Mouse (Mus musculus): ENCODE measurements around the gene Mrtfb.

Gene Mrtfb

DNA sequence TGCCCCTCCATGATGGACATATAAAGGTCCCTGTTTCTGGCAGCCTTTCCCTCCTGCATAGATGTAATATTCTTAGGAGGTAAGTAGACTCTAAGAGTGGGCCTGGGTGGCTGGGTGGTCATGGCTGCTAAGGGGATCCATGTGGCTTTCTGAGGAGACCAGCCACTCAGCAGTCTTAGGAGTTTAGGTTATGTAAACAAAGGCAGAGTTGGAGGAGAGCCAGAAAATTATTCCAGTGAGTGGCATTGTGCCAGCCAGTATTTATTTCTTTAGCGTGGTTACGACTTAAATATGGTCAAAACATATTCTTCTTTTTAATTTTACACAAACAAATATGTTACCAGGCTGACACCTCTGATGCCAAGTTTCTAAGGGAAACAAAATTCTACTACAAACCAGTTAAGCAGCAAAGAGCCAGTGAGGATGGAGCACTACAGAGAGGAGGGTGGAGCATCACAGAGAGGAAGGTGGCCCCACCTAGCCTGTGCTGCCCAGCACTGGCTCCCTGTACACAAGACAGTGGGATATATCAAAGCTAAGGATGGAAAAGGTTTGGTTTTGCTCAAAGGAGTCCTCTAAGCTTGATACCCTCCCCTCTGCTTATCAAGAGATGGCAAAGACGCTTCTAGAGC is 204.6 kb downstream of the Mrtfb start:
- DNase-seq (ENCODE audit: extremely low read depth, insufficient read length, low spot score): no peak

DNA sequence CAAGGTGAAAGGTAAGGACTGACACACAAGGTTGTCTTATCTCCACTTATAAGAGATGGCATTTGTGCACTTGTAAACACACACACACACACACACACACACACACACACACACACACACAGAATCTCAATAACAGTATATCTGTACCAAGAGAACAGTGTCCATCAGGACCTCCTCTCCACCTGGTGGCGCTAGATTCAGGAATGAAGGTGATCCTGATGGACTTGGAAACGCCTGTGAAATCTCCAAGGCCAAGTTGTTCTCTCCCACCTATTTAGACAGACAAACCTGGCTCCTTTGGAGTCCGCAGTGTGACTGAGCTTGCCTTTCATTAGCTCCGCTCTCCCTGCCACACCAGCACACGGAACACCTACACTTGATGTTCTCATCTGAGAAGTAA is 208.4 kb downstream of the Mrtfb start:
- no peak for DNase-seq (ENCODE audit: extremely low read depth, insufficient read length, low spot score)
